Mouse (Mus musculus) left cerebral cortex, adult 18-20 months (tissue): ENCODE measurements at regions not wholly inside any gene's neighbourhood (a gene's known extent, or its start where the extent isn't known, plus 50 kb on each side); places are given as distances from the start of the nearest gene placed in this dataset.

Source experiments
- DNase-seq, 2 experiments: peaks; one replicate each; pipeline ENCODE4 v3.0.0; 2021 to 2022; ENCODE audit warnings: low spot score in 2 of 2, mixed read lengths in 1 of 2

GRCm38 (mm10) chr4:28298911-28299353, 514.0 kb upstream of the Epha7 start:
- DNase-seq: peak; percentile 82 to 90

- DNase-seq: no peak
Observed at GRCm38 (mm10) chr4:28300018-28300440, 512.9 kb upstream of the Epha7 start.

- peak; percentile 25 to 26 for DNase-seq
Observed at GRCm38 (mm10) chr4:28301686-28302085, 511.2 kb upstream of the Epha7 start.

GRCm38 (mm10) chr4:28331036-28331435, 481.9 kb upstream of the Epha7 start:
- no peak for DNase-seq

GRCm38 (mm10) chr4:28364566-28364965, 448.4 kb upstream of the Epha7 start:
- DNase-seq: no peak

- no peak for DNase-seq
Observed at GRCm38 (mm10) chr4:28377087-28377486, 435.8 kb upstream of the Epha7 start.

GRCm38 (mm10) chr4:28378661-28379060, 434.3 kb upstream of the Epha7 start:
- no peak for DNase-seq

GRCm38 (mm10) chr4:28424341-28424740, 388.6 kb upstream of the Epha7 start:
- DNase-seq: no peak

- DNase-seq: no peak
Observed at GRCm38 (mm10) chr4:28440161-28440560, 372.8 kb upstream of the Epha7 start.

GRCm38 (mm10) chr4:28453111-28453510, 359.8 kb upstream of the Epha7 start:
- no peak for DNase-seq

- no peak for DNase-seq
Observed at GRCm38 (mm10) chr4:28456312-28456711, 356.6 kb upstream of the Epha7 start.
